Mouse (Mus musculus) adrenal gland, adult 8-10 months (tissue): ENCODE data around the gene Fxyd3. TPM values are rescaled to one million over a fixed set of nuclear protein-coding genes. Genes with fewer than 3 reads are reported as not detected.
A peak's percentile ranks its signal among the peaks of the same experiment; 100 is the strongest.

Experiments used
- DNase-seq: peaks from one replicate; pipeline ENCODE4 v3.0.0; 2022
- total RNA-seq, 4 experiments: library from RNA; stranded (reverse); gene quantifications; 2 replicates each; pipeline ENCODE4 v1.2.4; 2022

Fxyd3 gene
- total RNA-seq, result 1 to 10 TPM in 1 of 4 experiments, under 1 TPM in 3; 0.73 to 1.3 (median 0.86) TPM

DNA sequence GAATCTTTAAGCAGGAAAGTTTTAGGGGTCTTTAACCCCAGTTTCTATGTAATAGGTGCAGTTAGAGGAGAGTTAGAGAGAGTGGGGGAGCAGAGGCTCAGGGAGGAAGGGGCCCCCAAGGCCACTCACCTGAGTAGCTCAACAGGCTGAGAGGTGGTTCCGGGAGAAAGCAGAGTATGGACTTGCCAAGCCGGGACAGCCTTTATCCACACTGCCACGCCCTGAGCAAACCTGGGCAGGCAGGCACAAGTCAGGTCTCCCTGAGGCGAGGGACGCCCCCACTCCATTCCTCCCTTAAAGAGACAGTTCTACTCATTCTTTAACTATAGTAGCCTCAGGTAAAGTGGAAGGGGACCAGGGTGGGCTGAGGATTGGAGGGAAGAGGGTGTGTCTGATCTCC, at the start of gene Fxyd3:
Gene Fxyd3 (minus strand): TSS at position 213 of the 400 bp plus-strand sequence.
- no peak for DNase-seq

DNA sequence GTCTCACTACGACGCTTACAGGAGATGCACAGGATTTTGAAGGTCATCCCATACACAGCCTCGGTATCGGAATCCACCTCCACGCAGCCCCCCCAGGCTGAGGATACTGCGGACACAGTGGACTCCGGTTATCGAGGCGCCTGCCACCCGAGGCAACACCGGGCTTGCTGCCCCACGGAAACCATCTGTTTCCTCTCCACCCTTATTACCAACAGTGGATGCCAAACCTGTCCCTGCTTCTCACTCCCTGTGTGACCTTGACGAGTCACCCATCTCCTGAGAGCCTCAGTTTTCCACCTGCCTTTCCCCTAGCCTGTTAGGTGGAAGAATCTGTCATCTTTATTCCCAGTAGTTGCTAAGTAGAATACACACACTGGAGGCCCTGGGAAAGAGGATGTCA, 48.6 kb upstream of the Fxyd3 start:
- DNase-seq, result no peak

DNA sequence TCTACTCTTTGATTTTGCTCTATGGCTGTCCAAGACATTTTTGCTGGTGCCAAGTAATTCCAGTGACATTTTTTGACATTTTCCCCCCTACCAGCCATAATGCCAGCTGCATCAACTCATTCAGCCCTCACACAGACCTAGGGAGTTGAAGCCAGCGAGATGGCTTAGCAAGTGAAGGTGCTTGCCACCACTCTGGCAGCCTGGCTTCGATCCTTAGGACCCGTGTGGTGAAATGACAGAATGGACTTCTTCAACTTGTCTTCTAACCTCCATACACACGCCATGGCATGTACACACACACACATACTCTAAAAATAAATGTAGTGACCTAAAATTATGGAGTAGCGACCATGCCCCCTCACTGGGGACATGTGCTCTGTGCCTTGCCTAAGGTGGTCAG, 47.9 kb upstream of the Fxyd3 start:
- no peak for DNase-seq

DNA sequence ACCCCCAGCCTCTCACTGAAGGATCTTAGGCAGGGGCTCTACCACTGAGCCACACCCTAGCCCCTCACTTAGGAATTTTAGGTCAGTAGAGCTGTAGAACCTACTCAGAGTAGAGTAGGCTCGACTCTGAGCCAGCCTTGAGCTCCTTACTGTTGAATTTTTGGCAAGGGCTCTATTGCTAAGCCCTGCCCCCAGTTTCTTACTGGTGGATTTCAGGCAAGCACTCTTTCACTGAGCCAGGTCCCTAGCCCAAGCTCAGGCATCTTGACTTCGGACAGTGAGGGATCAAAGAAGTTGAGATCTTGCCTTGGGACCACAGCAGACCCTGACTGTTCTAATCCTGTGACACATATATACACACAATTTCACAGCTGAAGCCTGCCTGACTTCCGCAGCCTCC, 47.2 kb upstream of the Fxyd3 start:
- no peak for DNase-seq

DNA sequence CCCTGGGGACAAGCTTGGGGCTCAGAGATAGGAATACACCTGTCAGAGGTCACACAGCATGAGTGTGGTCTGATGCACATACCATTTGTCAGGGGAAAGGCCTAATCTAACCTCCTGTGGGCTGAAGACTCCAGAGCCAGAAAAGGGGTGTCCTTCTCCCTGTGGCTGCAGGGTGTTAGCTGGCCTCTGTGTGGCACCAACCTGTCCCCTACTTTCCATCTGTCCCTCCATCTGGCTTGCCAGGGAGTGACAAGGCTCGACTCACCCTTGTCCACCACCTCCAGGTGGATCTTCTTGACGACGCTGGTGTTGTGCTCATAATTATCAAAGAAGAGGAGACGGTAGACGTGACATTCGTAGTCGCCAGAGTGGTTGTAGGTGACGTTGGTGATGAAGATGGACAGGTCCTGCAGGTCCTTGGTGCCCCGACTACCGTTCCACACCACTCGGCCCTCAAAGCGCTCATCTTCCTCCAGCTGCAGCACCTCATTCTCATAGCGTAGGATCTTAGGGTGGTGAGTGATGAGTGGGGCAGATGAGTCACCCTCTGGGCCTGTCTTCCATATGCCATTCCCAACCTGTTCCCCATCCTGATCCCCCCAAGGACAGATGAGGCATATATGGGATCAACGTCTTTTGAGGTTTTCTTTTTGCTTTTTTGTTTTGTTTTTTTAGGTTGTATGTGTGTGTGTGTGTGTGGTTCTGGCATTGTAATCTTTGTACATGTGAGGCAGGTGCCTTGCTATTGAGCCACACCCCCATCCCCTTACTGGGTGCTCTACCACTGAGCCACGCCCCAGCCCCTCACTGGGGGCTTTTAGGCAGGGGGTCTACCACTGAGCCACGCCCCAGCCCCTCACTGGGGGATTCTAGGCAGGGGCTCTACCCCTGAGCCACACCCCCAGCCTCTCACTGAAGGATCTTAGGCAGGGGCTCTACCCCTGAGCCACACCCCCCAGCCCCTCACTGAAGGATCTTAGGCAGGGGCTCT, 46.4 kb upstream of the Fxyd3 start:
- DNase-seq, result no peak

DNA sequence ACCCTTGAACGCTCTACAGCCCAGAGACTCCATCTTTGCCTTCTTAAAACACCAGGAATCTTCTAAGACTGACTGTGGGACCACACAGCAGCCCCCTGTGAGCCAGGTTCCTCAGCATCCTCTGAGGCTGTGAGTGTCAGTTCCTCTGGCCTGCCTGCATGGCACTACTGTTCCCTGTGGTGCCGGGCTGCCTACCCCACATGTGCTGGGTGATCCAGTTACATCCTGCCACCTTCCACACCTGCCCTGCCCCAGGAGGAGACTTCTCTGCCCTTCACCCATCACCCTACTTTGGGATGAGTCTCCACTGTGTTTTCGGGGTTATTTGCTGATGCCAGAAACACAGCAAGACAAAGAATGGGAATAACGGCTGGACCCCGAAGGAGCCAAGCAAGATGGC, 43.1 kb upstream of the Fxyd3 start:
- no peak for DNase-seq

DNA sequence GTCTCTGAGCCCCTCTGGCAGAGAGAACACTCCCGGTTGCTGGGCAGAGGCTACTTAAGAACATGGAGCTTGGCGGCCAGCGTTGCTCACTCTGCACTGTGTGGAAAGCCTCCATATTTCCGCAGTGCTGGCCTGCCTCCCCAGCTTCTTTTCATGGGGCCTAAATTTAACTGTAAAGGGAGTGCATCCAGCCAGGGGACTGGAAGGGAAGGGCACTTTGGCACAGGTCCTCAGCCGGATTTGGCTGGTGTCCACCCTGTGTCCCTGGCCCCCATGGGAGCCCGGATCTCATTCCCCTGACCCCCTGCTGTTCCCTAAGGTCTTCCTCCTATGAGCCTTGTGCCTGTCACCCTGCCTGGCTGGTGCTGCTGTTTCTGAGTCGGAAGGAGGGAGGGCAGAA, 42.0 kb upstream of the Fxyd3 start:
- no peak for DNase-seq

DNA sequence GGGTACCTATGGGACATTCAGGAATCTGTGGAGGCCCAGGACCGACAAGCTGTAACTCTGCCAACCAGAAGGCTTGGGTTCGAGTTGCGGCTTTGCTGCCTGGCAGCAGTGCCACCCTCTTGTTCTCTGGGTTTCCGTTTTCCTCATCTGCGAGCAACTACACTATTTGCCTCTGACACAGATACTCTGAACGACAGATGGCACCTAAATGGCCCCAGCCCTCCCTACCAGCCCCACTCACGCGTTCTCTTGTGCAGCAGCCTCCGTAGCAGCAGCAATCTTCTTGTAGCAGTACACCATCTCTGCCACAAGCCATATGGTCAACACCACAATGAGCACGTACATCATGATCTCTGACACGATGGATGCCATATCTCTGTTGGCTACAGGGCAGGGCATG, 41.0 kb upstream of the Fxyd3 start:
- DNase-seq, result no peak

DNA sequence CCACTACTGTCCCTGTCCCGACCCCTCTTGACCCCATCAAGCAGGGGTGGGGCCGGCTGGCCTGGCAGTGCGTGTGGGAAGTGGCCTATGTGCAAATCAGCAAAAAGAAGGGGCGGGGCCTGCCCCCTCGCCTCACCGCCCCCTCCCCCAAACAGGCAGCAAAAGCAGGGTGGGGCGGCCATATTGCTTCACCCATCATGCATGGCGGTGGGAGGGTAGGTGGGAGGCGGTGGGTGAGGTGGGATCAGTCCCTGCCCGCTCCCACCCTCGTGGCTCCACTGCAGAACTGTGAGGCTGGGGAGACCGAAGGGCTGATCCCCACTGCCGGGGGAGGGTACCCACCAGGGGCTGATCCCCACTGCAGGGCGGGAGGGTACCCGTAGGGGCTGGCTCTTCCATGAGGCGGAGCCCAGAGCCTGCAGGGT, 40.2 kb upstream of the Fxyd3 start:
- DNase-seq, result no peak

DNA sequence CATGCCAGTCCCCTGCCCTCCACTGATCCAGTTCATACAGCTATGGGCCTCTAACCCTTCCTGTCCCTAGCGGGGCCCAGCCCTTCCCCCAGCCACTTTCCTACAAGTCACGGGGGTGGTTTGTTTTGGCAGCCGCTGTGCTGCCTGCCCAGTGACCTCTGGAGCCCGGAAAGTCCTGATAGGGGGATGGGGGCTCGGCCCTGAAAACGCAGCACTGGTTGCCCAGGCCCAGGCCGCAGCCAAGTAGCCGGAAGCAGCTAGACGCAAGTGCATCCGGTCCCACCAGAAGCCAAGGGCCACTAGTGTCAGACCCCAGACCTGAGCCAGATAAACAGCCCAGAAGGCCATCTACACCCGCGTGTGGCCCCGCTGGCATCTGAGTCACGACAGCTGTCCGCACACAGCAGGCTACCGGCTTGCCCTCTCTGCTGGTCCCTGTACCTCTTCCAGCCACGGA, 39.1 kb upstream of the Fxyd3 start:
- DNase-seq, result peak; percentile 72

DNA sequence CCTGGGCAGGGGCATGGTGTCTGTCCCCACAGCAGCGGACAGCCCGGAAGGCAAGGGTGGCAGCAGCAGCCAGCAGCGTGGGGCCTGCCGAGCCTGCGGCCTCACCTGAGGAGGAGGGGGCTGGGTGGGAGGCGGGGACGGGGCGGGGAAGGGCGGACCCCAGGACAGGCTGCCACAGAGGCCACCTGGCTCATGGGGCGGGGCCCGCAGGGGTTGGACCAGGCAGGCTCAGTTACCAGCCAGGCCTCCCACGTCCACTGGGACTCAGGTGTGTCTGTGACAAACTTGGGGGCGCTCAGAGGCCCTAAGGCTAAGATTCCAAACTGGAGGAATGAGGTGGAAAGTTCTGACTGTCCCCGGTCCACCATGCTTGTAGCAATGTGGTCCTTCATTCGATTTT, 38.7 kb upstream of the Fxyd3 start, which contains the start of gene Hpn:
Gene Hpn (minus strand): TSS at position 109 of the 400 bp plus-strand sequence.
- DNase-seq, result no peak

DNA sequence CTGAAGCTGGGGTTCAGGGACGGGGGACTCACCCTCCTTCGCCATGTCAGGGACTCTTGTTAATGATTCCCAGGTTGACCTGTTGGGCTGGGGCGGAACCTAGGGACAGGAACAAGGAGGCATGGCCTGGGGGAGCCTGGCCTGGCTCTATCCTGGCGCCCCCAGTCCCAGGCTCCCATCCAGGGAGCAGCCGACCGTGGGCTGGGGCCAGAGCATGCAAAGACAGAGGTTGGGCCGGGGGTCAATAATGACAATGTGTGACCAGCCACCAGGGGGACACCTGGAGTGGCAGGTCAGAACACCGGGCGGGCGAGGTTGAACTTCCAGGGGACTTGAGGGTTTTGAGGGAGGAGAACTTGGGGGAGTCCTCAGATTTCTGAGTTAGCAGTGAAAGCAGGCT, 38.1 kb upstream of the Fxyd3 start:
- DNase-seq, result no peak

DNA sequence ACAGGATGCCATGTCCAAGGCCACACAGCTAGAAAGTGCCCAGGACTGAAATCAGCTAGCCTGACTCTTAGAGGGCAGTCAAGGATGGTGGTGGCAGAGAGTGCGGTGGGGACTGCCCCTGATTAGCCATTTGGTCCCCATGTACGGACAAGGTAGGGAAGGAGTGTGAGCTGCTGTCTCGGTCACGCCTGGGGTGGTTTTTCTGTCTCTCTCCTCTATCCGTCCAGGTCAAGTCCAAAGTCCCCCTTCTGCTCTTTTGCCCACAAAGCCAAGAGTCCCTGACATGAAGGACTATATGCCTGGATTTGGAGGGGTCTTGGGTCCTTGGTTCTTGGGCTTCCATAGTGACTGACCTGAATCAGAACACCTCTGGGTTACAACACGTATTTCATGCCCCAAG, 37.3 kb upstream of the Fxyd3 start:
- no peak for DNase-seq

DNA sequence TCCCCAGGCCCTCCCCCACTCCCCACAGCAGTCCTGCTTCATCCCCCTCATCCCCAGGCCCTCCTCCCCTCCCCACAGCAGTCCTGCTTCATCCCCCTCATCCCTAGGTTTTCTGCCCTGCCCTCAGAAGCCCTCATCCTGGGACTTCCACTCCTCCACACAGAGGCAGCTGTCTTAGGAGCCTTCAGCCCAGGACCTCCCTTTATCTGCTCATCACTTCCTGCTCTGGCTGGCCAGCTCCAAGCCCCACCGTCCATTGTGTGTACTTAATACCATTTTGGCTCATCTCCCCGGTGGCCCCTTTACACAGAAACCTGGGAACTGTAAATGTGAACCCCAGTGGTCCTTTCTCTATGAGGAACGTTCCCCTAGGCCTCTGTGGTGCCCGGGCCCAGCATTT, 35.5 kb upstream of the Fxyd3 start:
- DNase-seq, result no peak

DNA sequence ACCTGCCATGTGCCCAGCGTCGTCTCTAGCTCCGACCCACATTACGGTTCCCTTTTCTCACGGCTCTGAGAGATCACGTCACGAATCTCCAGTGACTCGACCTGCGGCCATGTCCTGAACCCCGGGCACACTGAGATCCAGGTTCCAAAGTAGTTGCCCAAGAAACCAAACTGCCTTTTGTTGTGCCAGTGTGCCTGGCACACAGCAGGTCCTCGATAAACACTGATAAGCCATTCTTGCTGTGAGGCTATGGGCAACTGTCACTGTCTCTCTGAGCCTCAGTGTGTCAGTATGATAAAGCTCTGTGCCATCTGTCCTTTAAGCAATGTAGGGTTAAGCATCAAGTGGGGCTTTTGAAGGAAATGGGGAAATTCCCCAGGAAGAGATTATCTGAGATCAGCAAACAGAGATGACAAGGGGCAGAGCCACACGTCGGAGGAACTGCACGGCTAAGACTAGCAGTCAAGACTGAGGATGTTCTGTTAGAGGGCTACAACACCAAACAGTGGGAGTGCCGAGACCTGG, 34.4 kb upstream of the Fxyd3 start:
- DNase-seq, result no peak

DNA sequence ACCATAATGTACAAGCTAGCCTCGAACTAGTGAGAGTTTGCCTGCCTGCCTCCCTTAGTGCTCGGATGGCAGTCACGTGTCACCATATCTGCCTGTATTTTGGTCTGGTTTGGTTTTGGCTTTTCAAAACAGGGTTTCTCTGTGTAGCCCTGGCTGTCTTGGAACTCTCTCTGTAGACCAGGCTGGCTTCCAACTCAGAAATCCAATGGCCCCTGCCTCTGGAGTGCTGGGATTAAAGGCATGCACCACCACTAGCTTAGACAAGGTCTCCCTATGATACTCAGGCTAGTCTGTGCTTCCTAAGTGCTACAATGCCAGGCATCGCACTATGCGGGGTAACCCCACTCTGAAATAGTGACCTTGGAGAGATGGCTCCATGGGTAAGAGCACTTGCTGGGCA, 33.3 kb upstream of the Fxyd3 start:
- no peak for DNase-seq

DNA sequence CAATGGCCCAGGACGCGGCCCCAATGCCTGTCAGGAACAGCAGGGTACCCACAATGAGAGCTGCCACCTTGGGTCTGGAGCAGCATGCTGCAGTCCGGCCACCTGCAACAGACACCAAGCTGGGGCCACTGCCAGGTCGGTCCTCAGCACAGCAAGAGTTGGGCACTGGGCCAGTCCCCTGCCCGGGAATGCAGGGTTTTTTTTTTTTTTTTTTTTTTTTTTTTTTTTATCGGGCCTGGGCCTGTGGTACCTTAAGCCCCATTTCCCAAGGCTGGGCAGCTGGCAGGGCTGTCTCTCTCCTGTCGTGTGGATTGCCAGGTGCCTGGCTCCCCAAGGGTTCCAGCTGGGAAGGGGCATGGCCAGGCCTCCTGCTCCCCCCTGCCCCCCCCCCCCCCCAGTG, 32.6 kb upstream of the Fxyd3 start:
- no peak for DNase-seq

DNA sequence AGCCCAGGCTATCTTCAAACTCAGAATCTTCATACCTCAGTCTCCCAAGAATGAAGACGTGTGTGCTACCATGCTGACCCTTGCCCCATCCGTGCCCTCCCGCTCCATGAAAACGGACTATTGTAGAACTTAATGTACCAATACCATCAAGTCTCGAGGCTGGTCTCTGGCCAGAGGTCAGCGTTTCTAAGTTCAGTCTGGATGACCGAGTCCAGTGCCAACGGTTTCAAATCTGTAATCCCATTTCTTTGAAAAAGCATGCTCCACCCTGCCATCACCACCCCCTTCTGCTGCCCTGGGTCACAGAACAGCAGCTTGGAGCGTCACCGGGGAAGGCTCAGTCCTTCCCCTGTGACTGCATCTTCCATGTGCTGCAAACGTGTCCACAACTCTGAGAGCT, 31.3 kb upstream of the Fxyd3 start:
- no peak for DNase-seq

DNA sequence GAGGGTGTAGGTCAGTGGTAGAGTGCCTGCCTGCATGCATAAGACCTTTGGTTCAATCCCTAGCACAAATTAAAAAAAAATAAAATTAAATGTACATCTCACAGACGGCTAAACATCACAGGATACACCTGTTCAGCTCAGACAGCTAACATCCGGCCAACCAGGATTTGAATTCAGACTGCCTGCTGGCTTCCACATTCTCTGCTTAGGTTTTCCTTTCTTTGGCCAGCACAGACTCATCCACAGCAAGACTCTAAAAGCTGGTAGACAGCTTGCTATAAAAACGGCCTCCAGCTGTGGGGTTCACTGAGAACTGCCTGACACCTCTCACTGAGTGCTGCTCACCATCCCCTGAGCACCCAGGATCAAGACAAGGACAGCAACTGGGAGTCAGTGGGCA, 29.7 kb upstream of the Fxyd3 start:
- no peak for DNase-seq

DNA sequence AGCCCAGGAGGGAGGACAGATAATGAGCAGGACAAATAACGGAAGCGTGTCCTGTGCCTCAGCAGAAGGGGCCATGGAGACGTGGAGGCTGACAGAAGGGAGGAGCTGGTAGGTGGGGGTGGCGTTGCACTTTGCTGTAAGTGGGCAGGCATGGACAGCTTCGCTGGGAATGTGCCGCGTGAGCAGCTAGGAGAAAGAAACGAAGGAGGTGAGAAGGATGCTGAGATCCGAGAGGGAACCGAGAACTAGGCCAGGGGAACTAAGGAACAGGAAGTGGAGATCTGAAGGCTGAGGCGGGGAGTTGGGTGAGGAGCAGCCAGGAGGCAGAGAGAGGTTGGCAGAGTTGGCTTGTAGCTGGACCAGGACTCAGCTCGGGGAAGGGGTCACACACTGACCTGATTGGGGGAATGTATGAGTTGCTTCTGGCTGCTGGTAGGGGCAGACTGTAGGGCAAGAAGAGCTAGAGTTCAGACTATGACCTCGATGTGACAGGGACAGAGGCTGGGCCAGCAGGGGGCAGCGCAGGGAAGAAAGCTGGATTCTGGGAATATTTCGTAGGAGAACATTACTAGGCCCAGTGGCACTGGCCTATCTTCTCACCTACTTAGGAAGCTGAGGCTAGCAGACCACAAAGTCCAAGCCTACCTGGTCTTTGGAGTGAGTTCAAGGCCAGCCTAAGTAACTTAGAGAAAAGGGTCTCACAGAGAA, 28.7 kb upstream of the Fxyd3 start:
- DNase-seq, result no peak

DNA sequence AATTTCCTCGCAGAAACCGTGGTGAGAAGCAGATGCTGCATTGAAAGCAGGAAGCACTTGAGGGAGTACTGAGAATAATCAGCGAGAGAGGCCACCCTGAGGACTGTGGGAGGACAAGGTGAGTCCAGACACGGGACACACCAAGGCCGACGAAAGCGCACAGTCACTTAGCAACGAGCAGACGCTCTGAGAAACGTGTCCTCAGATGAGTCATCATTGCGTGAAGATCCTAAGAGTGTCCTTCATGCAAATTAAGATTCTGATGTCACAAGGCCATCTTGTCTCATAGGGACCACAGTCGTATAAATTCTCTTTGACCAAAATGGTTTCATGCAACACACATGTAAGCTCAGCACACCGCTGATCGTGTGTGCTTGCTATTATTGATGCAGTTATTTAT, 24.3 kb upstream of the Fxyd3 start:
- peak; percentile 82 for DNase-seq

DNA sequence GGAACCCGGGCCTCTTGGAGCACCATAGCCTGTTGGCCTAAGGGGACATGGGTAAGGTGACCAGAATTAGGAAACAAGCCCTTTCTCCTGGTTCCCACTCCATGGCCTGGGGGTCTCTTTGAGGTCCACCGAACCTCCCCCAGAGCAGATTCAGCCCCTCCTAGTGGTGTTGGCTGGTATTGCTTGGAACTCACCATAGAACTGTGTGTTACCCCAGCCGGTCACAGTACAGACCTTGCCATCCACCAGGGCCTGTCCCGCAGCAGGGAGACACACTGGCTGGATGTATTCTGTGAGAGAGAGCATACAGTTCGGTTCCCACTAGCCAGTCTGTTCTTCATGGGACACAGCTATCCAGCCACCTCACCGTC, 23.1 kb upstream of the Fxyd3 start:
- no peak for DNase-seq
